Mouse (Mus musculus) neural tube, embryonic 15.5 days (tissue): ENCODE results near the gene Mapk8ip3. TPM values are rescaled to one million over a fixed set of nuclear protein-coding genes. Genes with fewer than 3 reads are reported as not detected.

Source experiments
- ATAC-seq: fragments of 200-750 bp; cut with Nextera tagmentation; 2 replicates; pipeline ENCODE4 v1.8.0; 2017; ENCODE audit warnings: mild to moderate bottlenecking, moderate TSS enrichment, moderate library complexity; ENCODE audit not compliant: low FRiP score
- H3K27ac ChIP-seq: fragments of 300-500 bp; sonication (generic); replicated peaks from 2 replicates; pipeline ENCODE4 v1.5.1; 2015; ENCODE audit warnings: mild to moderate bottlenecking, inconsistent platforms
- H3K27me3 ChIP-seq: fragments of 300-500 bp; sonication (generic); replicated peaks from 2 replicates; pipeline ENCODE4 v1.6.1; 2015; ENCODE audit warnings: inconsistent platforms
- H3K36me3 ChIP-seq: fragments of 300-500 bp; sonication (generic); 2 replicates; pipeline ENCODE4 v1.6.1; 2015; ENCODE audit warnings: inconsistent platforms
- H3K4me1 ChIP-seq: fragments of 300-500 bp; sonication (generic); 2 replicates; pipeline ENCODE4 v1.6.1; 2015; ENCODE audit warnings: inconsistent platforms
- H3K4me2 ChIP-seq: fragments of 300-500 bp; sonication (generic); 2 replicates; pipeline ENCODE4 v1.6.1; 2015; ENCODE audit warnings: inconsistent platforms, mild to moderate bottlenecking, moderate library complexity
- H3K4me3 ChIP-seq: fragments of 300-500 bp; sonication (generic); replicated peaks from 2 replicates; pipeline ENCODE4 v1.5.1; 2015; ENCODE audit warnings: mild to moderate bottlenecking, inconsistent platforms
- H3K9ac ChIP-seq: fragments of 300-500 bp; sonication (generic); replicated peaks from 2 replicates; pipeline ENCODE4 v1.6.1; 2015; ENCODE audit warnings: mild to moderate bottlenecking, inconsistent platforms
- H3K9me3 ChIP-seq: fragments of 300-500 bp; sonication (generic); replicated peaks from 2 replicates; pipeline ENCODE4 v1.6.1; 2016; ENCODE audit warnings: inconsistent platforms
- WGBS: fragments of 180-500 bp; shearing (Covaris S2); methylation state at CpG from one replicate; pipeline ENCODE4 v1.1.7; 2015; ENCODE audit warnings: mixed read lengths; 5-methylcytosine and 5-hydroxymethylcytosine counted together
- polyA plus RNA-seq: library from polyadenylated mRNA; unstranded; fragments of >200 nt; fragmentation: Nextera tagmentation; extraction: Ambion mirVana; gene quantifications from 2 replicates; pipeline ENCODE4 v1.2.1, GENCODE M21; 2015

Gene Mapk8ip3
- polyA plus RNA-seq, 1 experiment from 2014 or later: 87.2 TPM

- peaks cover 12% of the 10 kb centered on the region for H3K4me1 ChIP-seq
- ATAC-seq: no peak
- no peaks in the 10 kb centered on the region; the same call in 1 of the 2 replicates for H3K27me3 ChIP-seq
- peaks cover 59% of the 10 kb centered on the region for H3K36me3 ChIP-seq
- H3K4me2 ChIP-seq: no peak overlapping the region
- 76% methylated on average over 3 of the region's 3 CpGs for WGBS
- H3K27ac ChIP-seq: no peak overlapping the region
- H3K4me3 ChIP-seq: no peak overlapping the region
- H3K9me3 ChIP-seq: no peaks in the 10 kb centered on the region
- H3K9ac ChIP-seq: no peak overlapping the region
Observed at GRCm38 (mm10) chr17:24855838-24856464, 80.8 kb downstream of the Mapk8ip3 start.

GRCm38 (mm10) chr17:24851381-24852125 is 85.2 kb downstream of the Mapk8ip3 start:
- 85% methylated on average over 10 of the region's 10 CpGs for WGBS
- Histone ChIP-seq H3K27ac (no peak overlapping the region), H3K27me3 (no peaks in the 10 kb centered on the region; the same call in 1 of the 2 replicates), H3K9ac (peak overlapping the region; percentile 70), H3K36me3 (peaks cover 23% of the 10 kb centered on the region), H3K4me3 (peak overlapping the region; percentile 98), H3K9me3 (no peaks in the 10 kb centered on the region), H3K4me2 (peak overlapping the region; percentile 93), H3K4me1 (peaks cover 23% of the 10 kb centered on the region)
- ATAC-seq: no peak

- no peak for ATAC-seq
- Histone ChIP-seq H3K9me3 (no peaks in the 10 kb centered on the region), H3K4me3 (peak overlapping the region; percentile 98), H3K36me3 (peaks cover 15% of the 10 kb centered on the region), H3K9ac (peak overlapping the region; percentile 70), H3K4me1 (peaks cover 23% of the 10 kb centered on the region), H3K4me2 (peak overlapping the region; percentile 93), H3K27me3 (no peaks in the 10 kb centered on the region; the same call in 1 of the 2 replicates), H3K27ac (peak overlapping the region; percentile 98)
- WGBS: 2% methylated on average over 20 of the region's 20 CpGs
Observed at GRCm38 (mm10) chr17:24850773-24851127, 86.0 kb downstream of the Mapk8ip3 start.

GRCm38 (mm10) chr17:24850065-24850772 is 86.6 kb downstream of the Mapk8ip3 start, which contains the start of gene Fahd1:
Gene Fahd1 (minus strand): TSS chr17:24850364.
- Histone ChIP-seq H3K9ac (peak within 1 kb of the TSS; percentile 77), H3K36me3 (peaks cover 12% of the 10 kb centered on the region), H3K4me3 (peak within 1 kb of the TSS; percentile 98), H3K4me1 (peaks cover 23% of the 10 kb centered on the region), H3K4me2 (peak within 1 kb of the TSS; percentile 93), H3K27me3 (no peaks in the 10 kb centered on the region; the same call in 1 of the 2 replicates), H3K27ac (peak within 1 kb of the TSS; percentile 98), H3K9me3 (no peaks in the 10 kb centered on the region)
- WGBS: 1% methylated on average over 58 of the region's 58 CpGs
- ATAC-seq: peak; percentile 100

- H3K4me1 ChIP-seq: peaks cover 23% of the 10 kb centered on the region
Observed at GRCm38 (mm10) chr17:24849733-24850064, 87.1 kb downstream of the Mapk8ip3 start.

GRCm38 (mm10) chr17:24848600-24849031 is 88.2 kb downstream of the Mapk8ip3 start:
- Histone ChIP-seq H3K9ac (no peak overlapping the region), H3K4me3 (peak overlapping the region; percentile 12; the same call in 1 of the 2 replicates), H3K4me1 (peaks cover 23% of the 10 kb centered on the region), H3K4me2 (peak overlapping the region; percentile 93), H3K27me3 (peaks cover 5% of the 10 kb centered on the region; the same call in 1 of the 2 replicates), H3K27ac (no peak overlapping the region), H3K9me3 (no peaks in the 10 kb centered on the region), H3K36me3 (peaks cover 5% of the 10 kb centered on the region)
- no peak for ATAC-seq

More at GRCm38 (mm10) chr17:24849733-24850064, 87.1 kb downstream of the Mapk8ip3 start:
- ATAC-seq: peak; percentile 79
- Histone ChIP-seq H3K36me3 (peaks cover 9% of the 10 kb centered on the region), H3K4me3 (peak overlapping the region; percentile 98), H3K27me3 (no peaks in the 10 kb centered on the region; the same call in 1 of the 2 replicates), H3K27ac (peak overlapping the region; percentile 98), H3K9me3 (no peaks in the 10 kb centered on the region), H3K4me2 (peak overlapping the region; percentile 93), H3K9ac (peak overlapping the region; percentile 77)
- 0% methylated on average over 21 of the region's 21 CpGs for WGBS

- Histone ChIP-seq H3K27me3 (peaks cover 11% of the 10 kb centered on the region), H3K4me1 (peaks cover 23% of the 10 kb centered on the region), H3K9ac (no peak overlapping the region), H3K27ac (no peak overlapping the region), H3K36me3 (no peaks in the 10 kb centered on the region), H3K9me3 (no peaks in the 10 kb centered on the region), H3K4me3 (no peak overlapping the region), H3K4me2 (no peak overlapping the region)
- ATAC-seq: no peak
- WGBS: 100% methylated on average over 1 of the region's 1 CpGs
Observed at GRCm38 (mm10) chr17:24847386-24847785, 89.4 kb downstream of the Mapk8ip3 start.

GRCm38 (mm10) chr17:24844525-24844924 is 92.3 kb downstream of the Mapk8ip3 start:
- WGBS: 40% methylated on average over 9 of the region's 9 CpGs
- H3K9ac ChIP-seq: no peak overlapping the region

GRCm38 (mm10) chr17:24842631-24843030 is 94.1 kb downstream of the Mapk8ip3 start:
- no peak overlapping the region for H3K9ac ChIP-seq
- no peaks in the 10 kb centered on the region for H3K4me1 ChIP-seq
- H3K27ac ChIP-seq: no peak overlapping the region
- 64% methylated on average over 2 of the region's 2 CpGs for WGBS
- no peak for ATAC-seq
- H3K9me3 ChIP-seq: no peaks in the 10 kb centered on the region
- H3K27me3 ChIP-seq: peaks cover 27% of the 10 kb centered on the region
- H3K4me3 ChIP-seq: no peak overlapping the region
- no peaks in the 10 kb centered on the region for H3K36me3 ChIP-seq
- H3K4me2 ChIP-seq: no peak overlapping the region

More at GRCm38 (mm10) chr17:24844525-24844924, 92.3 kb downstream of the Mapk8ip3 start:
- H3K4me2 ChIP-seq: no peak overlapping the region
- H3K9me3 ChIP-seq: no peaks in the 10 kb centered on the region
- ATAC-seq: no peak
- H3K27ac ChIP-seq: no peak overlapping the region
- no peaks in the 10 kb centered on the region for H3K36me3 ChIP-seq
- no peak overlapping the region for H3K4me3 ChIP-seq
- peaks cover 10% of the 10 kb centered on the region for H3K4me1 ChIP-seq
- H3K27me3 ChIP-seq: peaks cover 27% of the 10 kb centered on the region
